Mouse (Mus musculus): ENCODE data around the gene Artn.

Artn gene

DNA sequence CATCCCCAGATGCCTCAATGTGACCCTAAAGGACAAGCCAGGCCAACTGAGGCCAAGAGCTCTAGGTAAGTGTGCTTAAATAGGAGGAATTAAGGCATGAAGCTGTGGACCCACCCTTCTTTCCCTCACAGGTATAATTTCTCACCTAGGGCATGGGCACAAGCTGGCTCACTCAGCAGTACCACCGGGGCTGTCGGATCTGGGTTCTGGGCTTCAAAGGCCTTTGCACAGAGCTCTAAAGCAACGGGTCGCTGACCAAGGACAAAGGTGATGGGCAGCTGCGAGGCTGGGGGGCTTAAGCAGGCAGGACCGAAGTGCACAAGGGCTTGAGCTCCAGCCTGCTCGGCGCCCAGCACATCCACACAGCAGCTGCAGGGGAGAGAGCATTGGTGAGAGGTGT is 38.8 kb downstream of the Artn start:
- DNase-seq (ENCODE audit: inconsistent age in 2 of 2, low spot score in 1 of 2) = no peak

DNA sequence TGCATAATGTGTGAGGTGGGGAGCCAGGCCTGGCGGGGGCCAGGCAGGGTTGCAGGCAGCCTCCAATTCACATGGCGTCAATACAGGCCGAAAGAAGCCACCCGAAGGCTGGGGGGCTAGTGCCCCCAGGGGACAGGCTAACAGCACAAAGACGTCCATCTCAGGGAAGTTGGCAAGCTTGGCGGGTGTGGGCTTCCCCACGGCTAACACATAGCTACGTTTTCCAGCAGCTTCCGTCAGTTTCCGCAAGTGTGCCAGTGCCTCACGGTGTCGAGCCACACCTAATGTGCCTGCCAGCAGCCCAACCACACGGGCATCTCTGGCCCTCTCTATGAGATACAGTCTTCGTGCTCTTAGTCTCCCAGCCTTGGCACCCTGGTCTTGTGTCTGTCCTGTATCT is 39.5 kb downstream of the Artn start:
- no peak for DNase-seq (ENCODE audit: inconsistent age in 2 of 2, low spot score in 1 of 2)

DNA sequence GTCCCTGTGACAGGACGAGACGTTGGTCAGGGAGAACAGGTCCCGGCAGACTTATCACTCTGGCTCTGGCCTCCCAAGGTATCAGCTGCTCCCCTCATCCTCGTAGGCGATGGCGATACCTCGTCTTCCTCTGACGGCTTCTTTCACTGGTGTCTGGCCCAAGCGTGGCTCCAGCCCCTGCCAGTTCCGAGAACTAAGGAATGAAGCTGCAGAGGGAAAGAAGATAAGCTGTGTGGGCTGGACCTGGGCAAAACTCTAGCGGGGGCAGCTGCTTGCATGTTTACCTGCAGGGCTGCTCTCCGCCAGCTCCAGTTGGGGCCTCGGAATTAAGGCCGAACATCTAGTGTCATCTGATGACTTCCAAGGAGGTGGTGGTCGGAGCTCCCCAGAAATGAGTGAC is 40.1 kb downstream of the Artn start:
- no peak for DNase-seq (ENCODE audit: inconsistent age in 2 of 2, low spot score in 1 of 2)

DNA sequence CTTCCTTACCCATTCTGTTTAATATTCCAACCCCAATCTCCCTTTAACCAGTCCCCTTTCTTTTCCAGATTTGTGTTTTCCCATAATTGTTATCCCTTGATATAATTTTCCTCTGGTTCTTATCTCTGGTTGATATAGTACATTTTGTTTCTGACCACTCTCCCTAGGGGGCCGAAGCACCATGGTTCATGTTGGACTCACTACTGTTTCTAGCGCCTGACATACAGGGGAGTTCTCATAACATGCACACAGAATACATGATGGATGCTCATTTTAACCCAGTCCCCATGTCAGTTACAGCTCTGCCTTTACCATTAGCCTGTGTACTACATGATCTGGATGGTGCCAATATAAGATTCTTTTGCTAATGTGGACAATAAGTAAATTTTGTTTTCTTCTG is 41.6 kb downstream of the Artn start:
- DNase-seq (ENCODE audit: inconsistent age in 2 of 2, low spot score in 1 of 2) = no peak

DNA sequence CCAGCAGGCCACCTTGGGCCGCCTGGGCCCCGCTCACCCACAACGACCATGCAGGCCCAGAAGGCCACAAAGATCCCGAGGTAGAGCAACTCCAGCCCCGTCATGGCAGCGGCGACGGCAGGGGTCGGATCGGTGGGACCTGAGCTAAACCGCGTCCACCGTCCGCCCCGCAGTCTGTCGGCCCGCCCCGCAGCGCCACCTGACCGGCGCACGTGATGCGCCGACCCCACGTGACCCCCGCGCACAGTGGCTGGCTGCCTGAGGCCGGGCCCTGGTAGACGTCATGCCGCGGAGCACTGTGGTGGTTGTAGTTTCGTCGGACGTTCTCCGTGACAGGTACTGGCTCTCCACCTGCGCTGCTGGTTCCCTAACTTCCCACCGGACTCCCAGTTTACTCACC is 42.4 kb downstream of the Artn start, which contains the start of gene Atp6v0b:
Gene Atp6v0b (minus strand): TSS at position 201 of the 400 bp plus-strand sequence.
- peak; percentile 95 to 97 for DNase-seq (ENCODE audit: inconsistent age in 2 of 2, low spot score in 1 of 2)

DNA sequence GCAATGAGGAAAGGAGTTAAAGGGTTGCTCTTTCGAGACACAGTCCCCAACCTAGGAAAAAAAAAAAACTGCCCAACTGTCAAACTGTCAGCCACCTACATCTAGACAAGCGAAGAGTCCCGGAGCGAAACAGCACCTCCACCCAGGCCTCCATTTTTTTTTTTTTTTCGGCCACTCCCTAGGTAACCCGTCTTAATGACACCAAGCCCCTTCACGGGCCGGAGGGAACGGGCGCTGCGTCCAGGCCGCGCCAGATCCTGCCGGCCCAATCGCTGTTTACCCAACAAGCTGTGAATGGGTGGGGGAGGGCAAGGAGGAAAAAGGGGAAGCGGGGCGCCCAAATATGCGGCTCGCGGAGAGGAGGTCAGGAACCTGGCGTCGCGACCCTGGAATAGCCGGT is 42.9 kb downstream of the Artn start:
- DNase-seq (ENCODE audit: inconsistent age in 2 of 2, low spot score in 1 of 2) = no peak

DNA sequence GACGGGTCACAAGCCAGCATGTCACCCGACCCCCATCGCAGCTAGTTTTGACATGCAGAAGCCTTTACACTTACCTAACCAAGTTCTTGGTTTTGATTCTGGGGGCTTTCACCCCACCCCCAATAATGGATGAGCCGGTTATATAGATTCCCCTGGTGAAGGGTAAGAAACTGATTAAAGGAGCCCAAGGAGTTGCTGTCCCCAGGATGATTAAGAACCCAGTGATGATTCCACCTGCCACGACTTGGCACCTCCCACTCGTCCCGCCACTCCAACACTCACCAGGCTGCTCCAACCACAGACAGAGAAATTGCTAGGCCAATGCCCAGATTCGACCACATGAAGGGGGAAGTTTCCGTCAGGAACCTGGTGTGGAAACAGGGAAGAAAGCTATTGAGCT is 43.6 kb downstream of the Artn start:
- no peak for DNase-seq (ENCODE audit: inconsistent age in 2 of 2, low spot score in 1 of 2)

DNA sequence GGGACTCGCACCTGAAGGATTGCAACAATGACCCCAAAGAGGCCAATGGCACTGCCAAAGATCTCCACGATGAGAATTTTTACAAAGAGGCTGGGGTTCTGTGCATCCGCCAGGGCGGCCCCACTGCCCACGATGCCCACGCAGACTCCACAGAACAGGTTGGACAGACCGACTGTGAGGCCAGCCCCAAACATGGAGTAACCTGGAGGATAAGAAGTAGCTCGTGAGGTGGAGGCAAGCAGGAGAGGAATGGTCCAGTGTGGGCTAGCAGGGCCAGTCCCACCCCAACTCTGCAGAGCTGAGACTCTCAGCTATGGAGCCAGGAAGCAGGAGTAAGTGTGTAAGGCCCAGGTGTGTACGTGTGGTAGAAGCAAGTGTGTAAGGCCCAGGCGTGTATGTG is 44.5 kb downstream of the Artn start:
- DNase-seq (ENCODE audit: inconsistent age in 2 of 2, low spot score in 1 of 2) = no peak

DNA sequence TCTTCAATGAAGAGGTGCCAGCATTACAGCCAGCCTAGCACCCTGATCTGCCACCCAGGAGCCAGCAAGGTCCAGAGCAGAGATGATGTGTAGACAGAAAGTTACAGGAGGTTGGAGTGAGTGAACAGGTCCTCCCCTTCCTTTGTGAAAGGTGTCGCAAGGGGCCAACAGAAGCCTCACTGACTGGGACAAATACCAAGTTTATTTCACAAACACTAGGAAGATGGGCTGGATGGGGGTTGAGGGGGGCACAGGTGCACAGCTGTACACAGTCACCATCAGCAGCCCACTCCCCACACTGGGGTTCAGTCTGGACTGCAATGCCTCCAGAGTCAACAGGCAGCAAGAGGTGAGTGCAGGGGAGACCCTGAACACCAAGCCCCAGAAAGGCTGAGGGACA is 45.4 kb downstream of the Artn start:
- no peak for DNase-seq (ENCODE audit: inconsistent age in 2 of 2, low spot score in 1 of 2)

DNA sequence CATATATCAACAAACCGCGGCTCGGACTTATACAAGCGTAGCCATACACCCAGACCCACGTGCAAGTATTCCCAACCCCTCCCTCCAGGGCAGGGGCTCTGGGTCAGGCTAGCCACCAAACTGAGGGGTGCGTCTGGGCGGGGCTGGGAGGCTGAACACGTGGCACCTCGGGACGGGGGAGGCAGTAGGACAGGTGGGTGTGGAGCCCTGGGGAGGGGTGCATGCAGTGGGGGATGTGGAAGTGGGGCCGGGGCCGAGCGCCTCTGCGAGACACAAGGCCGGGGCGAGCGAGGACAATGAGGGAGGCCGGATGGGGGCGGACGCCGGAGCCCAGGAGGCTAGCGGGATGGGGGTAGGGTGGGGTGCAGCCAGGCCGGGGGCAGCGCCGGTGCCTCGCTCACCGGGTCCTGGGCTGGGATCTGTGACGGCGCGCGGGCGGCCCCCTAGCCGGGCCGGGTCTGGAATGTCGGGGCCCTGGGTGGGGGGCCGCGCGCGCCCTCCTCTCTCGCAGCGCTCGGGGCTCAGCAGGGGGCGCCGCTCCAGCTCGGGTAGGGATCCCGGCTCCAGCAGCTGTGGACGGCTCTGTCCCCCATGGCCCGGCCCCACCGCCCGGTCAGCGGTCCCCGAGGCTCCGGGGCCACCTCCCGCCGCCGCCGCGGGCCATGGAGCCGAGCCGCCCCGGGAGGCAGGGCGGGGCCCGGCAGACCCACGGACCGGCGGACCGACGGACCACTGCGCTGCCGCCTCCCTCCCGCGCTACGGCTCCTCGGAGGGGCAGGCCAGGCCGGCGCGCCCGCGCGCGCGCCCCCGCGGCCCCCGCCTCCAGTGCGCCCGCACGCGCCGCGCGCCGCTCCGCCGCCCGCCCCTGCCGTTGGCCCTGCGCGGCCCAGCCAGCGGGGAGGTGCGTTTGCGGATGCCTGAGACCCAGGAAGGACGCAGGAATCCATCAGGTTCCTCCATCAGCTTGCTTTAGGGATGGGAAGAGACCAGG is 46.6 kb downstream of the Artn start, which contains the start of gene B4galt2:
Gene B4galt2 (minus strand): TSS at position 787 of the 991 bp plus-strand sequence.
- DNase-seq (ENCODE audit: inconsistent age in 2 of 2, low spot score in 1 of 2) = peak; percentile 71 to 87

DNA sequence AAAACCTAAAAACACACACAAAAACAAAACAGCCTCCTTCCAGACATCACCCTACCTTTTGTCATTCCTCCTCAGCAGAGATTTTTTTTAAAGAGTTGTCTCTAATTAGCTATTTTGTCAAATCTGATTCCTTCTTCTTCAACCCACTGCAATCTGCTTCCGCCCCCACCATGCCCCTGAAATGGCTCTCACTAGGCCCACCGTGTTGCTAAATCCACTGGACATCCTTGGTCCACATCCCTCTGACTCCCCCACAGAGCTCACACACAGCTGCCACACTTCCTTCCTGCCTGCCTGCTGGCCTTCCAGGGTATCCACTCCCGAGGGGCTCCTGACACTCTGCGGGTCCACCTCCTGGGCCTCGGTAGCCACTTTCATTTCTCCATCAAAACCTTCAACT is 50.9 kb downstream of the Artn start:
- DNase-seq (ENCODE audit: inconsistent age in 2 of 2, low spot score in 1 of 2) = no peak

DNA sequence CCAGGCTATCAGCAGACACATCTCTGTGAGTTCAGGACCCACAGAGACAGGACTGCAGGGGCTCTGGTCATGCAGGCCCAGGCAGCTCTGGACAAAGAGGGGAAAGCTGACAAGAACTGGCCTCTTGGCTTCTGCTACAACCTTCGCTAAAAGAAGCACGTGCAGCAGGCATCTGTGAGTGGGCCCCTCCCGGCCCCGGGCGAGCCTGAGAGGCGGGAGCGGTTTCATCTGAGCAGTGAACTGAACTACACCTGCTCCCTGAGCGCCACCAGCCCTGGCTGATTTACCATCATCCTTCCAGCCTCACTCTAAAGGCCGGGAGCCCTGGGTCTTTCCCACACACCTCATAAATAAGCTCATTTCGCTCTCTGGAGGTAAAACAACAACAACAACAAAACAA is 51.3 kb downstream of the Artn start:
- DNase-seq (ENCODE audit: inconsistent age in 2 of 2, low spot score in 1 of 2) = no peak

Data from adrenal gland, adult (tissue).